Mouse (Mus musculus): ENCODE results near the gene Mdfic. TPM values are rescaled to one million over a fixed set of nuclear protein-coding genes. Genes with fewer than 3 reads are reported as not detected.

Gene Mdfic
- polyA plus RNA-seq, 2 experiments: 0.98 to 1.9 TPM

DNA sequence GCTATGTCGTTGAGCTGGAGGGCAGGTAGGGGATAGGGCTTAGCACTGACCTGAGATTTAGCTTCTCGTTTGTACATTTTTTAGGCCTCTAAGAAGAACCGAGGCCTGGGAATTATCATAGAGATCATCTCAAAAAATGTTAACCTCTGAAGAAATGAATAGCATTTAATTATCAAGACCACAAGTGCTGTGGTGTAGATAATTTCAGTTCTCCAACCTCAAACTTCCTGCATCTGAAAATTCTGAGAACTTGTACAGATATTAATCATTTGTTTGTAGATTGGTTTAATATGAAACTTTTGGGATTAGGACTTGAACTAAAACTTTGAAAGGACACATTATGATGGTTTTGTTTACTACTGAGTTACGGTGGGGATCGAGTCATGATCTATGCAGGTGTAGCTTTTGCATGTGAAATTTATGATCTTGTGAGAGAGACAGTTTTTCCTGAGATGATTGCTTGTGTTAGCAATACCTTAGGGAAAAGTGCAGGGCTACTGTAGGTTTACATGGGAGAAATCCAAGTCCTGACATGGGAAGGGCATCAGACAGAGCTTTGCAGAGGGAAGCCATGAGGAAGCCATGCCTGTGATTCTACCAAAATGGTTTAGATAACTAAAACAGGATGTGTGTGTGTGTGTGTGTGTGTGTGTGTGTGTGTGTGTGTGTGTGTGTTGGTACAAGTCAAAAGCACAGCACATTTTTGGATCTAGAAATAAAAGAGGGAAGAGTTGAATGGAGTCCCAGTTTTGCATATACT is 27.1 kb downstream of the Mdfic start:
- no peak overlapping the region for H3K9ac ChIP-seq (replicated peaks)
- H3K4me1 ChIP-seq (replicated peaks; ENCODE audit: control insufficient read depth in 2 of 2, insufficient read depth in 2 of 2, low read length in 1 of 2): 0 out of 4 replicates have a peak, but pooled peaks cover 0 to 3% of the 10 kb centered on the region in 2 experiments
- WGBS (ENCODE audit: insufficient replicate concordance): 49% methylated on average over 5 of the region's 5 CpGs
- TF ChIP-seq CTCF (IDR thresholded peaks at IDR 0.05; ENCODE audit: low read depth): no peak
- TF ChIP-seq EP300 (IDR thresholded peaks at IDR 0.05; ENCODE audit: low read depth): no peak
- ATAC-seq (ENCODE audit: insufficient read depth) (no peak), DNase-seq (ENCODE audit: low read depth in 3 of 3, low spot score in 3 of 3) (no peak)
- H3K36me3 ChIP-seq (replicated peaks; ENCODE audit: control insufficient read depth, insufficient read depth, low read depth): no peaks in the 10 kb centered on the region
- no peak overlapping the region for H3K27ac ChIP-seq
- H3K9me3 ChIP-seq (ENCODE audit: control insufficient read depth, low read length): no peaks in the 10 kb centered on the region
- no peak overlapping the region for H3K4me2 ChIP-seq (ENCODE audit: low read depth)
- no peak overlapping the region for H3K4me3 ChIP-seq (ENCODE audit: insufficient read depth in 1 of 2, low read depth in 2 of 2, low read length in 2 of 2)
- no peaks in the 10 kb centered on the region for H3K27me3 ChIP-seq (ENCODE audit: control insufficient read depth, insufficient read depth, low read length)

DNA sequence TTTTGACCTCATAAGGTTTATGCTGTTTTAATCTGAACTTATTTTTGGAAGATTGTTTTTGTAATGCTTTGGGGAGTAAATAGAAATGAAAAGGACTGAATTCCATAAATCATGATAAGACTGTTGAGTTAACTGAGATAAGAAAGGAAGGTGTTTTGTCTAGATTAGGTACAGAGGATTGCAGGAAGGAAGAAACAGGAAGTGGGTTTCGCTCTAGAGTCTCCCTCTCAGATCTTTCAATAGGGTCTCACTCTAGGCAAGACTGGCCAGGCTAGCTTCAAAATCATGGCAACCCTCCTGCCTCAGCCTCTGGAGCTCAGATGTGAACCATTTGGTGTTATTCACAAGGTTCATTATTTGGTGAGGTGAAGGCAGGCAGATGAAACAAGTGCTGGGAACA is 27.8 kb downstream of the Mdfic start:
- H3K4me2 ChIP-seq (ENCODE audit: low read depth): no peak overlapping the region
- no peak for ATAC-seq (ENCODE audit: insufficient read depth)
- TF ChIP-seq EP300 (IDR thresholded peaks at IDR 0.05; ENCODE audit: low read depth) (no peak), CTCF (IDR thresholded peaks at IDR 0.05; ENCODE audit: low read depth) (no peak)
- no peaks in the 10 kb centered on the region for H3K27me3 ChIP-seq (ENCODE audit: control insufficient read depth, insufficient read depth, low read length)
- 31% methylated on average over 1 of the region's 1 CpGs for WGBS (ENCODE audit: insufficient replicate concordance)
- H3K9ac ChIP-seq (replicated peaks): no peak overlapping the region
- H3K27ac ChIP-seq: no peak overlapping the region
- H3K9me3 ChIP-seq (ENCODE audit: control insufficient read depth, low read length): no peaks in the 10 kb centered on the region
- no peaks in the 10 kb centered on the region for H3K36me3 ChIP-seq (replicated peaks; ENCODE audit: control insufficient read depth, insufficient read depth, low read depth)
- DNase-seq (ENCODE audit: low read depth in 3 of 3, low spot score in 3 of 3): no peak
- H3K4me1 ChIP-seq (replicated peaks; ENCODE audit: control insufficient read depth in 2 of 2, insufficient read depth in 2 of 2, low read length in 1 of 2): 0 out of 4 replicates have a peak, but pooled peaks cover 0 to 1% of the 10 kb centered on the region in 2 experiments
- H3K4me3 ChIP-seq (ENCODE audit: insufficient read depth in 1 of 2, low read depth in 2 of 2, low read length in 2 of 2): no peak overlapping the region

GRCm38 (mm10) chr6:15748943-15749342 is 28.5 kb downstream of the Mdfic start:
- no peaks in the 10 kb centered on the region for H3K27me3 ChIP-seq (ENCODE audit: control insufficient read depth, insufficient read depth, low read length)
- TF ChIP-seq CTCF (IDR thresholded peaks at IDR 0.05; ENCODE audit: low read depth) (no peak), EP300 (IDR thresholded peaks at IDR 0.05; ENCODE audit: low read depth) (no peak)
- no peak overlapping the region for H3K9ac ChIP-seq (replicated peaks)
- H3K27ac ChIP-seq: no peak overlapping the region
- no peak for DNase-seq (ENCODE audit: low read depth in 3 of 3, low spot score in 3 of 3)
- H3K9me3 ChIP-seq (ENCODE audit: control insufficient read depth, low read length): no peaks in the 10 kb centered on the region
- ATAC-seq (ENCODE audit: insufficient read depth): no peak
- H3K4me2 ChIP-seq (ENCODE audit: low read depth): no peak overlapping the region
- no peaks in the 10 kb centered on the region for H3K4me1 ChIP-seq (replicated peaks; ENCODE audit: control insufficient read depth in 2 of 2, insufficient read depth in 2 of 2, low read length in 1 of 2)
- 38% methylated on average over 2 of the region's 2 CpGs for WGBS (ENCODE audit: insufficient replicate concordance)
- no peak overlapping the region for H3K4me3 ChIP-seq (ENCODE audit: insufficient read depth in 1 of 2, low read depth in 2 of 2, low read length in 2 of 2)
- no peaks in the 10 kb centered on the region for H3K36me3 ChIP-seq (replicated peaks; ENCODE audit: control insufficient read depth, insufficient read depth, low read depth)

GRCm38 (mm10) chr6:15750101-15750500 is 29.6 kb downstream of the Mdfic start:
- DNase-seq (ENCODE audit: low read depth in 3 of 3, low spot score in 3 of 3) (no peak), ATAC-seq (ENCODE audit: insufficient read depth) (no peak)
- no peak overlapping the region for H3K27ac ChIP-seq
- H3K4me2 ChIP-seq (ENCODE audit: low read depth): no peak overlapping the region
- H3K36me3 ChIP-seq (replicated peaks; ENCODE audit: control insufficient read depth, insufficient read depth, low read depth): no peaks in the 10 kb centered on the region
- H3K9me3 ChIP-seq (ENCODE audit: control insufficient read depth, low read length): no peaks in the 10 kb centered on the region
- TF ChIP-seq EP300 (IDR thresholded peaks at IDR 0.05; ENCODE audit: low read depth) (no peak), CTCF (IDR thresholded peaks at IDR 0.05; ENCODE audit: low read depth) (no peak)
- H3K27me3 ChIP-seq (ENCODE audit: control insufficient read depth, insufficient read depth, low read length): no peaks in the 10 kb centered on the region
- 53% methylated on average over 5 of the region's 5 CpGs for WGBS (ENCODE audit: insufficient replicate concordance)
- H3K4me1 ChIP-seq (replicated peaks; ENCODE audit: control insufficient read depth in 2 of 2, insufficient read depth in 2 of 2, low read length in 1 of 2): no peaks in the 10 kb centered on the region
- H3K4me3 ChIP-seq (ENCODE audit: insufficient read depth in 1 of 2, low read depth in 2 of 2, low read length in 2 of 2): no peak overlapping the region
- H3K9ac ChIP-seq (replicated peaks): no peak overlapping the region

- 70% methylated on average over 2 of the region's 2 CpGs for WGBS (ENCODE audit: insufficient replicate concordance)
- Histone ChIP-seq H3K4me2 (ENCODE audit: low read depth) (no peak overlapping the region), H3K4me3 (ENCODE audit: insufficient read depth in 1 of 2, low read depth in 2 of 2, low read length in 2 of 2) (no peak overlapping the region), H3K4me1 (replicated peaks; ENCODE audit: control insufficient read depth in 2 of 2, insufficient read depth in 2 of 2, low read length in 1 of 2) (no peaks in the 10 kb centered on the region), H3K27me3 (ENCODE audit: control insufficient read depth, insufficient read depth, low read length) (no peaks in the 10 kb centered on the region), H3K36me3 (replicated peaks; ENCODE audit: control insufficient read depth, insufficient read depth, low read depth) (no peaks in the 10 kb centered on the region), H3K9me3 (ENCODE audit: control insufficient read depth, low read length) (no peaks in the 10 kb centered on the region), H3K9ac (replicated peaks) (no peak overlapping the region), H3K27ac (no peak overlapping the region)
- TF ChIP-seq EP300 (IDR thresholded peaks at IDR 0.05; ENCODE audit: low read depth) (no peak), CTCF (IDR thresholded peaks at IDR 0.05; ENCODE audit: low read depth) (no peak)
- ATAC-seq (ENCODE audit: insufficient read depth) (no peak), DNase-seq (ENCODE audit: low read depth in 3 of 3, low spot score in 3 of 3) (no peak)
These were observed 30.9 kb downstream of the Mdfic start for GRCm38 (mm10) chr6:15751375-15751774.
